Comparison of ENCODE assay signal across 12 mouse cellular contexts in the genomic region with DNA sequence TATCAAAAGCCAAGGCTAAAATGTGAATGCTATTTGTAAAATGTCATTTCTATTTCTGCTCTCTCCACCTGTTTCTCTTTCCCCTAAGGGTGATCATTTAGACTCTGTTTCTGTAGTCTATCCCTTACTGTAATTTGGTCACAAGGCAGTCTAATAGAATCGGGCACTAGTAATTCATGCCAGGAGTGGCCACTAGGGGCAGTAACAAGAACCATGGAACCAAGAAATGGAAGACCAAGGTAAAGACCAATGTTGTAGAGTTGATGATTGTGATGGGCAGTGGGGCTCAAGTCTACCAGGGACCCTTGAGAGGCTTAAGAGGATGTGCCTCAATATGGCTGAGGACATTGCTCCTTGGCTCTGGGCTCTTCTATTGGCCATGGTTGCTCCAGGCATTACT.
DNase-seq lines count a peak whose midpoint lies in the region; ATAC-seq and TF ChIP-seq lines count a peak whose summit lies in the region.
"Had no signal": no experiment of that assay in that cellular context is flagged by ENCODE, and none has a peak within 500 bp of the region (broad histone marks: within the 10 kb centered on the region; RNA-seq: fewer than 3 reads in every experiment).

No protein-coding gene starts in this region.

- no peak overlapping the region for H3K9ac ChIP-seq in kidney, postnatal 0 days (ENCODE audit: low read depth, low read length)
- no peak overlapping the region for H3K9ac ChIP-seq in kidney, embryonic 15.5 days
- H3K9ac ChIP-seq: limb, embryonic 13.5 days had no signal

- no peak overlapping the region for H3K27ac ChIP-seq in kidney, postnatal 0 days
- no peak overlapping the region for H3K27ac ChIP-seq in kidney, embryonic 15.5 days
- H3K27ac ChIP-seq: heart, embryonic 10.5 days; hindbrain, embryonic 10.5 days; limb, embryonic 13.5 days had no signal

- no peaks in the 10 kb centered on the region for H3K27me3 ChIP-seq in kidney, postnatal 0 days (ENCODE audit: insufficient read depth, low read length)
- H3K27me3 ChIP-seq in kidney, embryonic 15.5 days: no peaks in the 10 kb centered on the region
- H3K27me3 ChIP-seq: limb, embryonic 13.5 days had no signal

- H3K36me3 ChIP-seq in kidney, postnatal 0 days (ENCODE audit: insufficient read depth, low read length): no peaks in the 10 kb centered on the region
- H3K36me3 ChIP-seq in kidney, embryonic 15.5 days: no peaks in the 10 kb centered on the region
- H3K36me3 ChIP-seq: heart, embryonic 10.5 days; hindbrain, embryonic 10.5 days; limb, embryonic 13.5 days had no signal

- no peak for TF ChIP-seq POLR2A in brain, embryonic 14.5 days (IDR thresholded peaks at IDR 0.05; ENCODE audit: borderline replicate concordance, extremely low read depth, insufficient read depth, insufficient read length, poor library complexity, severe bottlenecking)

- 80% methylated on average over 1 of the region's 1 CpGs for WGBS in kidney, postnatal 0 days
- WGBS in kidney, embryonic 15.5 days: 85% methylated on average over 1 of the region's 1 CpGs

- no peak overlapping the region for H3K4me3 ChIP-seq in kidney, postnatal 0 days (replicated peaks; ENCODE audit: low read depth, low read length)
- no peak overlapping the region for H3K4me3 ChIP-seq in kidney, embryonic 15.5 days (replicated peaks)
- H3K4me3 ChIP-seq: erythroblast, embryonic 14.5 days; heart, embryonic 10.5 days; hindbrain, embryonic 10.5 days; limb, embryonic 13.5 days had no signal

- ATAC-seq in kidney, postnatal 0 days (replicated peaks; ENCODE audit: low FRiP score, low read depth): no peak
- no peak for ATAC-seq in kidney, embryonic 15.5 days (replicated peaks; ENCODE audit: low FRiP score)

- no peak overlapping the region for H3K4me2 ChIP-seq in kidney, postnatal 0 days (ENCODE audit: low read length)
- no peak overlapping the region for H3K4me2 ChIP-seq in kidney, embryonic 15.5 days
- H3K4me2 ChIP-seq: limb, embryonic 13.5 days had no signal

- TF ChIP-seq CTCF in kidney, postnatal 0 days (IDR thresholded peaks at IDR 0.05; ENCODE audit: low read depth): peak; percentile 43
- TF ChIP-seq CTCF in brain, embryonic 14.5 days (IDR thresholded peaks at IDR 0.05; ENCODE audit: borderline replicate concordance, extremely low read depth, insufficient read depth, insufficient read length): peak; percentile 32; the same call in 1 of the 2 replicates

- no peaks in the 10 kb centered on the region for H3K4me1 ChIP-seq in kidney, postnatal 0 days (replicated peaks; ENCODE audit: insufficient read depth, low read length)
- peaks cover 4% of the 10 kb centered on the region; the same call in 1 of the 2 replicates for H3K4me1 ChIP-seq in kidney, embryonic 15.5 days
- H3K4me1 ChIP-seq: heart, embryonic 10.5 days; hindbrain, embryonic 10.5 days had no signal

- DNase-seq in kidney, postnatal 0 days (ENCODE audit: low spot score): no peak
- DNase-seq in thymus, postnatal 0 days (ENCODE audit: low spot score): peak; percentile 9
- DNase-seq in thymus, postnatal 10 days (ENCODE audit: low spot score in 2 of 2): no peak
- DNase-seq in brain, embryonic 14.5 days (ENCODE audit: low read depth): no peak
- no peak for DNase-seq in urinary bladder, postnatal 36 days (ENCODE audit: low spot score in 2 of 2)
- DNase-seq in heart, postnatal 4 days: no peak
- DNase-seq: adrenal gland, adult 2 months had no signal

- no peaks in the 10 kb centered on the region for H3K9me3 ChIP-seq in kidney, postnatal 0 days (replicated peaks; ENCODE audit: low read length)
- no peaks in the 10 kb centered on the region for H3K9me3 ChIP-seq in kidney, embryonic 15.5 days (replicated peaks)
- H3K9me3 ChIP-seq: heart, embryonic 10.5 days; hindbrain, embryonic 10.5 days; limb, embryonic 13.5 days had no signal
